Comparison of ENCODE assay signal across 8 mouse cellular contexts in the genomic region with DNA sequence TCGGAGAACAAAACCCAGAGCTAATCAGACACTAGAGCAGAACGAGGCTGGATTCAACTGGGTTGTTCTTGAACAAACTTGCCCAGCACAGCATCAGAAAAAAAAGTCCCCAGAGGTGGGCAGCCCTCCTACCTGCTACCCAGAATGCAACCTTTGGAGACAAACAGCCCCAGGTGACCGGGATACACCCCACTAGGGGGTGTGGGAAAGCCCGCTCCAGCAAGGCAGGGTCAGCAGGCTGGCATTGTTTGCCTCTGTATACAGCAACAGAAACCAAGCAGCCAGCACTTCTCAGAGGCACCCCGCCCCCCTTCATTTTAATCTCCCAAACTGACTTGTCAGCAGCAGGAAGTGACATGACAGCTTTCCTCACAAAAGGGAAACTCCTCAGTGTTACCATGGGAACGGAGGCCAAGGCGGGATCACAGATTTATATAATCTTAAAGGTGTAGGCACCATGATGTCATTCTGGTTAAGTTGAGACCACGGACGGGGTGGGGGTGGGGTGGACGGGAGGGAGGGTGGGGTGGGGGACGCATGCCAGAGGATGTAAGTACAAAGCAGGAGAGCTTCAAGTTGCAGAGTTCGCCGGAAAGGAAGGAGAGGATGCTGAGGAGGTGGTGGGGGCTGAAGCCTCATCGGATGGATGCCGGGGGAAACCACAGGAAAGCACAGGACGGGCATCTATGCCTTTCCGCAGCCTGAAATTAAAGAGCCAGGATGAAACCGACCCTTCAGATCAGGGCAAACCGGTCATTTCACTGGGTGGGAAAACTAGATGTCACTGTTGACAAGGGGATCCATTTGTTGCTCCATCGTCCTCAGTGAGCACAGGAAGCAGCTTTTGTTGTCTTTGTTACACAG. TPM values are rescaled to one million over a fixed set of nuclear protein-coding genes. Genes with fewer than 3 reads are reported as not detected.
A peak's percentile ranks its signal among the peaks of the same experiment; 100 is the strongest.
DNase-seq lines count a peak whose midpoint lies in the region; ATAC-seq and TF ChIP-seq lines count a peak whose summit lies in the region.

No protein-coding gene starts in this region.

- no peak for TF ChIP-seq POLR2A in CH12.LX (IDR thresholded peaks at IDR 0.05; ENCODE audit: low read depth, low read length)
- TF ChIP-seq POLR2A in bone marrow, adult 2 months (IDR thresholded peaks at IDR 0.05; ENCODE audit: borderline replicate concordance, control insufficient read depth, low read depth, low read length): 0 out of 2 replicates have a peak, but pooled peaks have one; percentile 24
- 0 out of 2 replicates have a peak, but pooled peaks have one; percentile 20 for TF ChIP-seq POLR2A in embryonic fibroblast, embryonic 13.5 days (IDR thresholded peaks at IDR 0.05; ENCODE audit: low read depth, low read length)
- TF ChIP-seq POLR2A in thymus, adult 2 months (IDR thresholded peaks at IDR 0.05; ENCODE audit: control insufficient read depth, extremely low read depth, insufficient read depth, low read length, poor library complexity): no peak

- intact Hi-C loops in heart, postnatal 14 days (cut with DNase I): no loop called here

- H3K27me3 ChIP-seq in CH12.LX (replicated peaks): no peaks in the 10 kb centered on the region
- H3K27me3 ChIP-seq in liver, embryonic 16.5 days (ENCODE audit: control insufficient read depth, insufficient read depth, low read depth, low read length): no peaks in the 10 kb centered on the region
- no peaks in the 10 kb centered on the region for H3K27me3 ChIP-seq in neural tube, embryonic 12.5 days (replicated peaks)
- H3K27me3 ChIP-seq in thymus, adult 2 months (ENCODE audit: control insufficient read depth, insufficient read depth, low read length): no peaks in the 10 kb centered on the region

- H3K4me1 ChIP-seq in CH12.LX (ENCODE audit: control insufficient read depth in 1 of 2, insufficient read depth in 2 of 2): peaks cover 13 to 36% of the 10 kb centered on the region in 2 experiments
- peaks cover 4% of the 10 kb centered on the region for H3K4me1 ChIP-seq in bone marrow, adult 2 months (ENCODE audit: control insufficient read depth, insufficient read depth, low read length)
- H3K4me1 ChIP-seq in embryonic fibroblast, embryonic 13.5 days (ENCODE audit: control insufficient read depth, insufficient read depth, low read length): peaks cover 10% of the 10 kb centered on the region
- peaks cover 34% of the 10 kb centered on the region for H3K4me1 ChIP-seq in liver, embryonic 16.5 days (ENCODE audit: control insufficient read depth, low read depth, low read length)
- peaks cover 45% of the 10 kb centered on the region for H3K4me1 ChIP-seq in neural tube, embryonic 12.5 days
- peaks cover 36% of the 10 kb centered on the region for H3K4me1 ChIP-seq in thymus, adult 2 months (replicated peaks; ENCODE audit: control insufficient read depth, insufficient read depth, low read length)

- H3K4me3 ChIP-seq in CH12.LX (replicated peaks in 1 of 3; ENCODE audit: low read depth in 2 of 3, low read length in 2 of 3, poor library complexity in 1 of 3): no peak overlapping the region
- H3K4me3 ChIP-seq in bone marrow, adult 2 months (replicated peaks; ENCODE audit: control insufficient read depth, low read depth, low read length): peak overlapping the region; percentile 47
- 0 out of 2 replicates have a peak overlapping the region, but pooled peaks have one; percentile 2 for H3K4me3 ChIP-seq in embryonic fibroblast, embryonic 13.5 days (ENCODE audit: insufficient read depth, low read length)
- H3K4me3 ChIP-seq in liver, embryonic 16.5 days (ENCODE audit: low read depth, low read length): no peak overlapping the region; the same call in 1 of the 2 replicates
- H3K4me3 ChIP-seq in neural tube, embryonic 12.5 days: peak overlapping the region; percentile 22
- H3K4me3 ChIP-seq in thymus, adult 2 months (ENCODE audit: control insufficient read depth, insufficient read depth, low read length): peak overlapping the region; percentile 10; the same call in 1 of the 2 replicates

- WGBS in bone marrow, adult 2 months: 2% methylated on average over 20 of the region's 20 CpGs
- WGBS in liver, embryonic 16.5 days (ENCODE audit: insufficient replicate concordance): 6% methylated on average over 20 of the region's 20 CpGs
- WGBS in neural tube, embryonic 12.5 days: 4% methylated on average over 20 of the region's 20 CpGs
- WGBS in thymus, adult 2 months: 3% methylated on average over 20 of the region's 20 CpGs

- H3K9ac ChIP-seq in CH12.LX (ENCODE audit: insufficient read depth, low read depth): no peak overlapping the region
- H3K9ac ChIP-seq in liver, embryonic 16.5 days (ENCODE audit: low read depth, low read length): no peak overlapping the region
- H3K9ac ChIP-seq in neural tube, embryonic 12.5 days: peak overlapping the region; percentile 59

- in situ Hi-C loops in CH12.LX (cut with MboI; ENCODE audit: low pct_ligation_motif_present, low pct_unique_long_range_greater_than_20kb, low sequenced_read_pairs): no loop called here

- H3K36me3 ChIP-seq in CH12.LX (replicated peaks in 1 of 2; ENCODE audit: control insufficient read depth in 1 of 2, insufficient read depth in 1 of 2, low read length in 1 of 2): peaks cover 8 to 24% of the 10 kb centered on the region in 2 experiments
- H3K36me3 ChIP-seq in liver, embryonic 16.5 days (ENCODE audit: control insufficient read depth, insufficient read depth): peaks cover 14% of the 10 kb centered on the region
- peaks cover 6% of the 10 kb centered on the region; the same call in 1 of the 2 replicates for H3K36me3 ChIP-seq in neural tube, embryonic 12.5 days
- H3K36me3 ChIP-seq in thymus, adult 2 months (ENCODE audit: control insufficient read depth, insufficient read depth, low read length): no peaks in the 10 kb centered on the region

- no peak for TF ChIP-seq CTCF in CH12.LX (conservative IDR thresholded peaks at IDR 0.05 in 1 of 2, IDR thresholded peaks at IDR 0.05 in 1 of 2; ENCODE audit: low read depth in 2 of 2, low read length in 2 of 2)
- no peak for TF ChIP-seq CTCF in bone marrow, adult 2 months (IDR thresholded peaks at IDR 0.05; ENCODE audit: control insufficient read depth, insufficient read depth, low read length)
- no peak for TF ChIP-seq CTCF in embryonic fibroblast, embryonic 13.5 days (IDR thresholded peaks at IDR 0.05; ENCODE audit: borderline replicate concordance, insufficient read depth, low read length)
- TF ChIP-seq CTCF in thymus, adult 2 months (IDR thresholded peaks at IDR 0.05; ENCODE audit: borderline replicate concordance, control insufficient read depth, extremely low read depth, insufficient read depth, low read length, poor library complexity): no peak

- DNase-seq in CH12.LX (ENCODE audit: extremely low read depth): peak; percentile 51
- DNase-seq in heart, postnatal 14 days: peak; percentile 74 to 83
- peak; percentile 84 for DNase-seq in layer of hippocampus, adult 11-12 months (ENCODE audit: low spot score)
- DNase-seq in thymus, adult 2 months: peak; percentile 69

- H3K9me3 ChIP-seq in CH12.LX (replicated peaks; ENCODE audit: low read length): peaks cover 3% of the 10 kb centered on the region
- no peaks in the 10 kb centered on the region for H3K9me3 ChIP-seq in liver, embryonic 16.5 days (replicated peaks; ENCODE audit: control insufficient read depth, low read length)
- no peaks in the 10 kb centered on the region for H3K9me3 ChIP-seq in neural tube, embryonic 12.5 days

- H3K79me2 ChIP-seq in CH12.LX (replicated peaks; ENCODE audit: control insufficient read depth, extremely low read depth, insufficient read depth, poor library complexity, severe bottlenecking): peaks cover 6% of the 10 kb centered on the region

- TF ChIP-seq RAD21 in CH12.LX (IDR thresholded peaks at IDR 0.05; ENCODE audit: low read depth, low read length): no peak

- H3K27ac ChIP-seq in CH12.LX (ENCODE audit: insufficient read depth, low read depth): no peak overlapping the region
- H3K27ac ChIP-seq in bone marrow, adult 2 months (ENCODE audit: control insufficient read depth, insufficient read depth, low read depth, low read length, poor library complexity): peak overlapping the region; percentile 71
- peak overlapping the region; percentile 89 for H3K27ac ChIP-seq in embryonic fibroblast, embryonic 13.5 days (ENCODE audit: insufficient read depth, low read length)
- peak overlapping the region; percentile 70 for H3K27ac ChIP-seq in liver, embryonic 16.5 days (ENCODE audit: low read length)
- peak overlapping the region; percentile 72 for H3K27ac ChIP-seq in neural tube, embryonic 12.5 days
- H3K27ac ChIP-seq in thymus, adult 2 months (ENCODE audit: control insufficient read depth, insufficient read depth, low read length): peak overlapping the region; percentile 65

- ATAC-seq in liver, embryonic 16.5 days (ENCODE audit: low read depth): peak; percentile 11; the same call in 1 of the 2 replicates
- peak; percentile 69 for ATAC-seq in neural tube, embryonic 12.5 days (ENCODE audit: low FRiP score, low read depth)

- peak overlapping the region; percentile 55; the same call in 1 of the 2 replicates for H3K4me2 ChIP-seq in CH12.LX (ENCODE audit: insufficient read depth, low read depth, poor library complexity, severe bottlenecking)
- H3K4me2 ChIP-seq in liver, embryonic 16.5 days (ENCODE audit: low read depth, low read length): peak overlapping the region; percentile 28
- H3K4me2 ChIP-seq in neural tube, embryonic 12.5 days (replicated peaks): peak overlapping the region; percentile 63

- dilution Hi-C loops in CH12.LX (cut with MboI; ENCODE audit: extremely low pct_ligation_motif_present, extremely low pct_unique_long_range_greater_than_20kb, low sequenced_read_pairs): no loop called here

- TF ChIP-seq EP300 in CH12.LX (IDR thresholded peaks at IDR 0.05; ENCODE audit: low read length): no peak

RNA-seq across cellular contexts. Expression of a gene that starts 58.2 kb away (rescaled TPM):
- total RNA-seq in CH12.LX (2012; rRNA removed): 129 and 131 TPM in 2 replicates
- total RNA-seq in CH12.LX (2014; rRNA removed): 89.5 and 93.5 TPM in 2 replicates
- 111 and 142 TPM in 2 replicates for polyA plus RNA-seq in CH12.LX (2012; ENCODE audit: insufficient read length, low read depth)
- polyA plus RNA-seq in bone marrow, adult 2 months (2011; ENCODE audit: insufficient read depth, insufficient read length, low replicate concordance, missing spikeins): 9.8 and 23.4 TPM in 2 replicates
- 376 and 420 TPM in 2 replicates for polyA plus RNA-seq in embryonic fibroblast, embryonic 13.5 days (2011; ENCODE audit: insufficient read length, low read depth, missing spikeins)
- total RNA-seq in heart, postnatal 14 days (2021): 10 to 100 TPM; 51.1 to 59.5 TPM
- polyA plus RNA-seq in liver, embryonic 16.5 days (2015; fragmentation: Nextera tagmentation; extraction: Ambion mirVana): 36.0 and 39.0 TPM in 2 replicates
- polyA plus RNA-seq in neural tube, embryonic 12.5 days (2016; fragmentation: Nextera tagmentation; extraction: Ambion mirVana): 85.1 and 86.8 TPM in 2 replicates
- polyA plus RNA-seq in thymus, adult 2 months (2012; rRNA removed): 80.2 and 86.3 TPM in 2 replicates

RNA-seq across cellular contexts. Expression of a gene that starts 58.9 kb away (rescaled TPM):
- 3.5 and 5.6 TPM in 2 replicates for total RNA-seq in CH12.LX (2012; rRNA removed)
- total RNA-seq in CH12.LX (2014; rRNA removed): 2.6 and 3.5 TPM in 2 replicates
- 8.6 and 9.9 TPM in 2 replicates for polyA plus RNA-seq in CH12.LX (2012; ENCODE audit: insufficient read length, low read depth)
- 26.8 and 37.7 TPM in 2 replicates for polyA plus RNA-seq in bone marrow, adult 2 months (2011; ENCODE audit: insufficient read depth, insufficient read length, low replicate concordance, missing spikeins)
- 36.3 and 60.1 TPM in 2 replicates for polyA plus RNA-seq in embryonic fibroblast, embryonic 13.5 days (2011; ENCODE audit: insufficient read length, low read depth, missing spikeins)
- total RNA-seq in heart, postnatal 14 days (2021): 10 to 100 TPM; 91.2 to 99.6 TPM
- polyA plus RNA-seq in liver, embryonic 16.5 days (2015; fragmentation: Nextera tagmentation; extraction: Ambion mirVana): 22.7 and 25.9 TPM in 2 replicates
- 33.6 and 36.8 TPM in 2 replicates for polyA plus RNA-seq in neural tube, embryonic 12.5 days (2016; fragmentation: Nextera tagmentation; extraction: Ambion mirVana)
- polyA plus RNA-seq in thymus, adult 2 months (2012; rRNA removed): 53.8 and 59.3 TPM in 2 replicates

Comparison
In these comparisons a context has a peak if more than half of its experiments do, and no peak if none do; other contexts are left out.
1. H3K4me3 ChIP-seq: peak in bone marrow, adult 2 months (single experiment), embryonic fibroblast, embryonic 13.5 days (single experiment), neural tube, embryonic 12.5 days (single experiment) and thymus, adult 2 months (single experiment); none in CH12.LX (0 of 3) and liver, embryonic 16.5 days (single experiment).
2. POLR2A ChIP-seq: peak in bone marrow, adult 2 months (single experiment) and embryonic fibroblast, embryonic 13.5 days (single experiment); none in CH12.LX (single experiment) and thymus, adult 2 months (single experiment).
3. Peak in every context shown above with its lines, with median percentiles within 50 percentile points of each other: DNase-seq and H3K4me2 ChIP-seq.